Mouse (Mus musculus) brown adipose tissue, adult 24 weeks (tissue): ENCODE results near the gene Casp14. TPM values are rescaled to one million over a fixed set of nuclear protein-coding genes. Genes with fewer than 3 reads are reported as not detected.
"Not testable (repeated sequence)": the region's sequence is repeated elsewhere in the genome, so short reads cannot be mapped to it uniquely, and the experiment has no call there.

Source experiments
- H3K27ac ChIP-seq: fragments of 200-500 bp; replicated peaks from 2 replicates; pipeline ENCODE4 v1.5.1; 2012; ENCODE audit warnings: low read depth, mild to moderate bottlenecking, low read length
- H3K4me1 ChIP-seq: fragments of 200-500 bp; 2 replicates; pipeline ENCODE4 v1.6.1; 2012; ENCODE audit warnings: low read length, mixed read lengths; ENCODE audit not compliant: control insufficient read depth, insufficient read depth, insufficient read length
- H3K4me3 ChIP-seq: fragments of 200-500 bp; 2 replicates; pipeline ENCODE4 v1.5.1; 2012; ENCODE audit warnings: low read depth, mild to moderate bottlenecking, low read length, moderate library complexity; ENCODE audit not compliant: insufficient read depth
- polyA plus RNA-seq: library from polyadenylated mRNA; stranded (reverse); fragments of >200 nt; gene quantifications from 2 replicates; pipeline ENCODE4 v1.2.4, GENCODE M21; 2012; ENCODE audit not compliant: missing spikeins, insufficient read depth, insufficient read length

Casp14 gene
- polyA plus RNA-seq, 1 experiment: not detected

DNA sequence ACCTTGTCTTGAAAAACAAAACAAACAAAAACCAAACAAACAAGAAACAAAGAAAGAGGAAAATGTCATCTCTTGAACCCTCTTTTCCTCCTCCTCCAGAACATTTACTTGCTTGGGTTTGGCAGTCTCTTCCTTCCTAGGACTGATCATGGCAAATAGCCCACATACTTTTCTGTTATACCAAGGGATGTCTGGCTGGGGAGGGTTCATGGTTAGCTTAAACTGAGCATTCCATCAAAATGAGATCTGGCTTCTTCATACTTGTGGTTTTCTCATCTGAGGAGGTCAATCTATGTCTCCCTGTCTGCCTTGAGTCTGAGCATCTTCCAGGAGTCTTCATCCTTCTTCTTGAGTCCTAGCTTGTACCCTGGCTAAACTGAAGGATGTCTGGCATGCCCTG is 1.9 kb downstream of the Casp14 start:
- Histone ChIP-seq H3K27ac (no peak overlapping the region), H3K4me1 (no peaks in the 10 kb centered on the region), H3K4me3 (no peak overlapping the region)

DNA sequence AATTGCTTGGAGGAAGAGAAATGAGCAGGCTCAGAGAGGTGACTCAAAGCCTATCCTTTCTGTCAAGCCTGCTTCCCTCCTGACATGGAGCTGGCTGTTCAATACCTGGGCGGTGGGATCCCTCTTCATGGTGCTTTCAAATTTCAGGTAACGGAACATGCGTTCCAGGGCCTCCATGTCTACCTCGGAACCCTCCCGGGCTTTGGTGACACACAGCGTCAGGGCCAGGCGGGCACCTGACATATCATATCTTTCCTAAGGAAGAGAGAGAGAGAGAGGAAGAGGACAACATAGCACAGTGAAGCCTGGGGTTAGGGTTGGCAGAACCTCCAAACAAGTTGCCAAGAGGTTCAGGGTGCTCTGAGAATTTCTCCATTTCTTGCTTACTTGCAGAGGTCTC is 2.9 kb downstream of the Casp14 start:
- Histone ChIP-seq H3K4me3 (no peak overlapping the region), H3K27ac (no peak overlapping the region), H3K4me1 (no peaks in the 10 kb centered on the region)

DNA sequence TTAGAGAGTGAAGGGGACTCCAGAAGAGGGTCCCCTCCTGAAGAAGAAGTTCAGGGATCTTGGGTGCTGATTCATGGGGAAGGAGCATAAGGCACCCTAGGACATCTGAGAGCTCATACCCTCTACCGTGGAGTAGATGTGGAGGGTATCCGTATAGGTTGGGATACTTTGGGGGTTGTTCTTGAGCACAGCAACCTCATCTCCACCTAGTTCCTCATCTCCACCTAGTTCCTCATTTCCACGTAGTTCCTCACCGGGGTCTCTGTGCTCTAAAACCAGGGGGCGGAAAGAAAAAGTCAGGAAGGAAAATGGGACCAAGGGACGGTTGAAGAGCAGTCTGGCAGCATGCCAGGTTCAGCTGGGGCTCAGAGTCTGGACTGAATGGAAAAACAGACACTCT is 4.0 kb downstream of the Casp14 start:
- H3K27ac ChIP-seq: no peak overlapping the region
- no peaks in the 10 kb centered on the region for H3K4me1 ChIP-seq
- H3K4me3 ChIP-seq: no peak overlapping the region

DNA sequence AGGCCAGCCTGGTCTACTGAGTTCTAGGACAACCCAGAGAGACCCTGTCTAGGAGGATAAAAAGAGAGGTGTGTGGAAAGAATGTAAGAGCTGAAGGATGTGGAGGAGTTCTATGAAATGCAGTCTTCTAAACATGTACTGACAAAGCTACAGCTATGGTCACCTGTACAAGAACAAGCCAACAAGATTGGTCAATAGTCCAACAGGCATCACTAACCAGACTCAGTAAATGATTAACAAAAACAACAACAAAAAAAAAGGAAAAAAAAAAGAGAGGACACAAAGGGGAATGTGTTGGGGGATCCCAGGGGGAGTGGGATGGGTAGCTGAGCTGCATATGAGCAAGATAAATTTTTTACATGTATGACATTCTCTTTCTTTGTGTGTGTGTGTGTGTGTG is 7.4 kb downstream of the Casp14 start:
- no peak overlapping the region for H3K27ac ChIP-seq
- H3K4me1 ChIP-seq: no peaks in the 10 kb centered on the region
- H3K4me3 ChIP-seq: no peak overlapping the region

DNA sequence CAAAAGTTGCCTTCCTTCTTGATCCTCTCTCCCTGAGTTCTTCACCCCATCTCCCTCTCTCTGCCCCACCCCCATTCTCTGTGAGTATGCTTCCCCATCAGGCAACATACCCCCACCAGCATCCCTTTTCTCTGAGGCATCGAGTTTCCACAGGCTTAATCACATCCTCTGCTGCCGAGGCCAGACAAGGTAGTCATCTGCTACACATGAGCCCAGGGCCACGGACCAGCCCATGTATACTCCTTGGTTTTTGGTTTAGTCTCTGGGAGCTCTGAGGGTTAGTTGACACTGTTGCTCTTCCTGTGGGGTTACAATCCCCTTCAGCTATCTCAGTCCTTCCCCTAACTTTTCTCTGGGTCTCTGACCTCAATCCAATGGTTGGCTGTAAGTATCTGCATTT is 17.2 kb downstream of the Casp14 start:
- H3K4me3 ChIP-seq: no peak overlapping the region
- no peak overlapping the region for H3K27ac ChIP-seq
- H3K4me1 ChIP-seq: no peaks in the 10 kb centered on the region

DNA sequence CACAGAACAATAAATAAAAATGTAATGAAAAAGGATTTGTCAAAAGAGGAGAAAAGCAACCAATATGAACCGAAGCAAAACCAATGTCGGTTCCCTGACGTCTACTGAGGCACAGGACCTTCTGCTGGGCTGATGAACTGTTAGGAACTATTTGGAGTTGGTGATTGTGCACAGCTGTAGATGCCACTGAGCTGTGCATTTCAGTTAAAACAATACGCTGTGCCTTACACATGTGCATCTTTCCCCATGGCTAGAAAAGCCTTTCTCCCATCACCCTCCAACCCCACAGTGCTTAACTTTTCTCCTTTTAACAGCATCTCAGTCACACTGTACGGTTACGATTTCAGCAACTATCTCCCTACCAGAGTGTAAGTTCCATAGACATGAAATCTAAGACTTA is 28.1 kb downstream of the Casp14 start:
- no peaks in the 10 kb centered on the region for H3K4me1 ChIP-seq
- no peak overlapping the region for H3K27ac ChIP-seq
- no peak overlapping the region for H3K4me3 ChIP-seq

DNA sequence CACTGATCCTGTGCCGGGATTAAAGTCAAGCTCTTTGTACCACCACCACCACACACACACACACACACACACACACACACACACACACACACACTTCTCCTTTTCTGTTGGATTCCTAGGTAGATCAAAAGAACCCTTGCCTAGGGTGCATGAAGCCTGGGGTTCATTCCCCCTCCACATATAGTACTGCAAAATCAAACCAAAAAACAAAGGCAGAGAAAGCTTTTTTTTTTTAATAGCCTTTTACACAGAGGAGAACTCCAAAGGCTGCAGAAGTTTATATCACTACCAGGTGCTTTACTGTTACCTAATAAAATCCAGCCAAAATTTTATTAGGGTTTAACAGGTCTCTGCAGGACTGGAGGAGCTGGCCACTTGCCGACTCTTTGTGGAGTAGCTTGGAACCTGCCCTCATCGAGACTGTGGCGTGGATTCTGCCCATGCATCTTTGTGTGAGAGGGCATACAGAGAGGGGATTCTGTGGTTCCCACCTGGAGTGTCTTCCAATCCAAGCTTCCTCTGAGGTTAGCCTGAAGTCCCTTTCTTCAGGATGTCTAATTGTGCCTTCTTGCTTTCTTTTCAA is 31.0 kb downstream of the Casp14 start:
- H3K27ac ChIP-seq: no peak overlapping the region
- no peaks in the 10 kb centered on the region for H3K4me1 ChIP-seq

DNA sequence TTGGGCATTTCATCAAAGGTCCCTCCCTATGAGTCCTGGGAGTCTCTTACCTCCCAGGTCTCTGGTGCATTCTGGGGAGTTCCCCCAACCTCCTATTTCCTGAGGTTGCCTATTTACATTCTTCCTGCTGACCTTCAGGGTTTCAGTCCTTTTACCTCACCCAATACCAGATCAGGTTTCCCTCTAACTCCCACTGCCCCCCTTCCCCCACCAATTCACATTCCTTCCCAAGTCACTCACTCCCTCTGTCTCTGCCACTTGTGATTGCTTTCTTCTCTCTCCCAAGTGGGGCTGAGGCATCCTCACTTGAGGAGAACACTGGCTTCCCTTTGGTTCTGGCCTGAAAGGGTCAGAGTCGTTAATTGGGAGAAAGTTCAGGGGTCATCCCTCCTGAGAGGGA is 48.0 kb downstream of the Casp14 start:
- not testable (repeated sequence) for H3K4me1 ChIP-seq, H3K27ac ChIP-seq

More for the DNA sequence above, 31.0 kb downstream of the Casp14 start:
- H3K4me3 ChIP-seq: no peak overlapping the region

DNA sequence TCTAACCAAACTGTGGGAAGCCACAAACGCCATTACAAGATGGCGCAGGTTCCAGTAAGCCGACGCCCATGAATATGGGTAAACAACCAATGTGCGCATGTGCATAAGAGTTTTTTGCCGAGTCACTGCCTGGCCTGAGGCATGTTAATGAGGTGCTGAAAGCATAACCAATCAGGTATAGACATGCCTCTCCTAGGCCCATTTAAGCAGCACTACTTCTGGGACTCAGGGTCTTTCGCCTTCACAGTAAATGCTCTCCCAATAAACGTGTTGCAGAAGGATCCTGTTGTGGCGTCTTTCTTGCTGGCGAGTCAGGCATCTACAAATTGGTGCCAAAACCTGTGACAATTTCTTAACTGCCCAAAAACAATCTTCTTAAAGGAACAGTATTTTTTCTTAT is 51.4 kb downstream of the Casp14 start:
- H3K4me1 ChIP-seq, H3K4me3 ChIP-seq, H3K27ac ChIP-seq: not testable (repeated sequence)

More for the DNA sequence above, 48.0 kb downstream of the Casp14 start:
- not testable (repeated sequence) for H3K4me3 ChIP-seq

DNA sequence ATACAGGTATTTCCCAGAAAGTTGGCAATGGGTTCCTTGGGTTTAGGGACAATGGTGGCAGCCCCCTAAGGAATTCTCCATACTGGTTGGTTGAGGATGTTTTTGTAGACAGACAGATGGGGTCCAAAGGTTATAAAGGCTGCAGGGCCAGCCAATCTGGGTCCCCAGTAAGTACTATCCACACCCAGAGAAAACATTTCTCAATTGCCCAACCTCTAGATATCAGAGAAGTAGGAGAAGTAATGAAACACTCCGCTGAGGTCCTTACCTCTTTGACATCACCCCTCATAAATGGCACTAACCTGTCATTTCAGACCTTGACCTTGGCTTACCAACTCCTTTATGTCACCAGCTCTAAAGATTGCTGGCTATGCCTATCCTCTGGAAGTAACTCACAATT is 53.5 kb downstream of the Casp14 start:
- no peaks in the 10 kb centered on the region for H3K4me1 ChIP-seq
- H3K27ac ChIP-seq: no peak overlapping the region
- H3K4me3 ChIP-seq: no peak overlapping the region

Other genes starting within 250 kb of the Casp14 start
- not detected in 2 replicates for gene Olfr1358, start 200.9 kb downstream of the Casp14 start, polyA plus RNA-seq
- gene Ilvbl, start 143.9 kb downstream of the Casp14 start, polyA plus RNA-seq: 18.4 and 30.2 TPM in 2 replicates
- 16.9 and 18.4 TPM in 2 replicates for gene Syde1, start 126.3 kb downstream of the Casp14 start, polyA plus RNA-seq
- gene Olfr1357, start 100.2 kb downstream of the Casp14 start, polyA plus RNA-seq: not detected in 2 replicates
- not detected in 2 replicates for gene Ccdc105, start 34.8 kb upstream of the Casp14 start, polyA plus RNA-seq
- gene Slc1a6, start 62.2 kb upstream of the Casp14 start, polyA plus RNA-seq: not detected in 2 replicates
- gene Olfr1356, start 133.9 kb upstream of the Casp14 start, polyA plus RNA-seq: not detected in 2 replicates
- not detected in 2 replicates for gene Olfr1355, start 157.2 kb upstream of the Casp14 start, polyA plus RNA-seq
- gene Olfr1354, start 194.9 kb upstream of the Casp14 start, polyA plus RNA-seq: not detected in 2 replicates
- gene Olfr8, start 232.3 kb upstream of the Casp14 start, polyA plus RNA-seq: not detected in 2 replicates
- gene Olfr1353, start 245.0 kb upstream of the Casp14 start, polyA plus RNA-seq: not detected in 2 replicates